Mouse (Mus musculus) CH12.LX (cell line): ENCODE measurements around the gene Mthfd2l. TPM values are rescaled to one million over a fixed set of nuclear protein-coding genes. Genes with fewer than 3 reads are reported as not detected.
A peak's percentile ranks its signal among the peaks of the same experiment; 100 is the strongest.

Experiments used
- DNase-seq: peaks from one replicate; pipeline ENCODE4 v3.0.0-alpha.2; 2013; ENCODE audit errors: extremely low read depth
- H3K27ac ChIP-seq: 2 replicates; pipeline ENCODE4 v1.5.1; 2012; ENCODE audit warnings: low read depth, mild to moderate bottlenecking, control low read depth, moderate library complexity; ENCODE audit not compliant: insufficient read depth
- H3K27me3 ChIP-seq: replicated peaks from 2 replicates; pipeline ENCODE3; 2012; ENCODE audit warnings: inconsistent platforms
- H3K36me3 ChIP-seq, 2 experiments: replicated peaks in 1 of 2; 2 replicates each; pipeline versions ENCODE3 to v1.6.1; 2012; ENCODE audit warnings: inconsistent platforms in 1 of 2, low read length in 1 of 2, mild to moderate bottlenecking in 1 of 2, mixed read lengths in 1 of 2, moderate library complexity in 1 of 2; ENCODE audit not compliant: control insufficient read depth in 1 of 2, insufficient read depth in 1 of 2
- H3K4me1 ChIP-seq, 2 experiments: 2 replicates each; pipeline ENCODE4 v1.6.1; 2012; ENCODE audit warnings: inconsistent platforms in 1 of 2, moderate library complexity in 1 of 2; ENCODE audit not compliant: insufficient read depth in 2 of 2, control insufficient read depth in 1 of 2
- H3K4me2 ChIP-seq: 2 replicates; pipeline ENCODE4 v1.6.1; 2012; ENCODE audit warnings: low read depth, mild to moderate bottlenecking, control low read depth; ENCODE audit not compliant: poor library complexity, insufficient read depth, severe bottlenecking
- H3K4me3 ChIP-seq, 3 experiments: fragments of 150-350 bp in 1 of 3; sonication (generic) in 1 of 3; replicated peaks in 1 of 3; 2 replicates each; pipeline versions ENCODE3 to v1.5.1; 2011 to 2012; ENCODE audit warnings: low read depth in 2 of 3, low read length in 2 of 3, mild to moderate bottlenecking in 2 of 3, moderate library complexity in 2 of 3, control low read depth in 1 of 3, improper control_type of control experiment in 1 of 3, inconsistent platforms in 1 of 3, mixed read lengths in 1 of 3; ENCODE audit not compliant: poor library complexity in 1 of 3
- H3K79me2 ChIP-seq: replicated peaks from 2 replicates; pipeline ENCODE4 v1.6.1; 2012; ENCODE audit warnings: mild to moderate bottlenecking, moderate library complexity; ENCODE audit not compliant: control insufficient read depth, poor library complexity, insufficient read depth, severe bottlenecking; ENCODE audit errors: extremely low read depth
- H3K9ac ChIP-seq: 2 replicates; pipeline ENCODE4 v1.6.1; 2012; ENCODE audit warnings: low read depth, mild to moderate bottlenecking, control low read depth, moderate library complexity; ENCODE audit not compliant: insufficient read depth
- H3K9me3 ChIP-seq: replicated peaks from 2 replicates; pipeline ENCODE3; 2012; ENCODE audit warnings: low read length, inconsistent platforms, mixed read lengths
- CTCF ChIP-seq, 2 experiments: IDR thresholded peaks in 1 of 2; conservative IDR thresholded peaks in 1 of 2; 2 replicates each; pipeline ENCODE4 v1.5.1; 2011 to 2012; ENCODE audit warnings: low read depth in 2 of 2, low read length in 2 of 2, improper control_type of control experiment in 1 of 2, inconsistent platforms in 1 of 2, mild to moderate bottlenecking in 1 of 2, moderate library complexity in 1 of 2
- EP300 ChIP-seq: IDR thresholded peaks from 2 replicates; pipeline ENCODE4 v1.6.1; 2011; ENCODE audit warnings: low read length, improper control_type of control experiment
- ETS1 ChIP-seq: conservative IDR thresholded peaks from 2 replicates; pipeline ENCODE4 v1.6.1; 2012; ENCODE audit warnings: low read depth, mild to moderate bottlenecking, inconsistent platforms, low read length, improper control_type of control experiment, moderate library complexity
- MAFK ChIP-seq: IDR thresholded peaks from 2 replicates; pipeline ENCODE4 v1.6.1; 2011; ENCODE audit warnings: low read length, improper control_type of control experiment; ENCODE audit not compliant: insufficient replicate concordance
- MAX ChIP-seq: IDR thresholded peaks from 2 replicates; pipeline ENCODE4 v1.6.1; 2011; ENCODE audit warnings: low read length, improper control_type of control experiment
- MEF2A ChIP-seq: IDR thresholded peaks from 2 replicates; pipeline ENCODE4 v1.6.1; 2014; ENCODE audit warnings: low read depth, mild to moderate bottlenecking, inconsistent platforms, low read length, improper control_type of control experiment, borderline replicate concordance
- NELFE ChIP-seq: IDR thresholded peaks from 2 replicates; pipeline ENCODE4 v1.6.1; 2011; ENCODE audit warnings: low read depth, low read length, improper control_type of control experiment
- POLR2A ChIP-seq: IDR thresholded peaks from 2 replicates; pipeline ENCODE4 v1.6.1; 2011; ENCODE audit warnings: low read depth, mild to moderate bottlenecking, improper control_type of control experiment, low read length
- POLR2AphosphoS2 ChIP-seq: IDR thresholded peaks from 2 replicates; pipeline ENCODE4 v1.6.1; 2011; ENCODE audit warnings: low read depth, low read length, improper control_type of control experiment
- RAD21 ChIP-seq: IDR thresholded peaks from 2 replicates; pipeline ENCODE4 v1.6.1; 2011; ENCODE audit warnings: low read depth, mild to moderate bottlenecking, low read length, improper control_type of control experiment, moderate library complexity
- RCOR1 ChIP-seq: conservative IDR thresholded peaks from 2 replicates; pipeline ENCODE4 v1.6.1; 2012; ENCODE audit warnings: low read depth, mild to moderate bottlenecking, inconsistent platforms, low read length, improper control_type of control experiment
- SMC3 ChIP-seq: IDR thresholded peaks from 2 replicates; pipeline ENCODE4 v1.6.1; 2011; ENCODE audit warnings: low read depth, low read length, improper control_type of control experiment
- TBP ChIP-seq: conservative IDR thresholded peaks from 2 replicates; pipeline ENCODE4 v1.6.1; 2011; ENCODE audit warnings: low read depth, low read length, improper control_type of control experiment
- TCF12 ChIP-seq: IDR thresholded peaks from 2 replicates; pipeline ENCODE4 v1.6.1; 2014; ENCODE audit warnings: low read depth, mild to moderate bottlenecking, inconsistent platforms, low read length, improper control_type of control experiment
- UBTF ChIP-seq: IDR thresholded peaks from 2 replicates; pipeline ENCODE4 v1.6.1; 2012; ENCODE audit warnings: low read depth, mild to moderate bottlenecking, inconsistent platforms, low read length, improper control_type of control experiment, moderate library complexity
- USF2 ChIP-seq: conservative IDR thresholded peaks from 2 replicates; pipeline ENCODE4 v1.6.1; 2011; ENCODE audit warnings: low read depth, low read length, improper control_type of control experiment
- ZC3H11A ChIP-seq: IDR thresholded peaks from 2 replicates; pipeline ENCODE4 v1.6.1; 2012; ENCODE audit warnings: low read depth, mild to moderate bottlenecking, inconsistent platforms, low read length, improper control_type of control experiment
- ZMIZ1 ChIP-seq: IDR thresholded peaks from 2 replicates; pipeline ENCODE4 v1.6.1; 2012; ENCODE audit warnings: low read depth, mild to moderate bottlenecking, inconsistent platforms, low read length, improper control_type of control experiment
- ZNF384 ChIP-seq: IDR thresholded peaks from 2 replicates; pipeline ENCODE4 v1.6.1; 2012; ENCODE audit warnings: low read depth, low read length, improper control_type of control experiment, inconsistent platforms
- dilution Hi-C: fragments of 300-500 bp; cut with MboI; formaldehyde crosslinking; loops from 2 replicates; pipeline ENCODE4 v1.14.3; 2020; ENCODE audit warnings: low sequenced_read_pairs; ENCODE audit not compliant: extremely low pct_unique_long_range_greater_than_20kb, extremely low pct_ligation_motif_present
- in situ Hi-C: fragments of 300-500 bp; cut with MboI; formaldehyde crosslinking; loops from 3 replicates; pipeline ENCODE4 v1.14.3; 2019; ENCODE audit warnings: low sequenced_read_pairs, low pct_ligation_motif_present, low pct_unique_long_range_greater_than_20kb, mixed read lengths
- polyA plus RNA-seq: library from polyadenylated mRNA; unstranded; fragments of >175 nt; gene quantifications from 2 replicates; pipeline ENCODE4 v1.2.1, GENCODE M21; 2012; ENCODE audit warnings: low read depth; ENCODE audit not compliant: insufficient read length
- total RNA-seq, 2 experiments: library from RNA; depleted of rRNA; stranded (reverse); fragments of 300-350 nt in 1 of 2; fragments of >200 nt in 1 of 2; gene quantifications; 2 replicates each; pipeline ENCODE4 v1.2.3; 2012 to 2014

Gene Mthfd2l
- total and polyA plus RNA-seq, 3 experiments: 1.2 to 5.5 (median 3.7) TPM

DNA sequence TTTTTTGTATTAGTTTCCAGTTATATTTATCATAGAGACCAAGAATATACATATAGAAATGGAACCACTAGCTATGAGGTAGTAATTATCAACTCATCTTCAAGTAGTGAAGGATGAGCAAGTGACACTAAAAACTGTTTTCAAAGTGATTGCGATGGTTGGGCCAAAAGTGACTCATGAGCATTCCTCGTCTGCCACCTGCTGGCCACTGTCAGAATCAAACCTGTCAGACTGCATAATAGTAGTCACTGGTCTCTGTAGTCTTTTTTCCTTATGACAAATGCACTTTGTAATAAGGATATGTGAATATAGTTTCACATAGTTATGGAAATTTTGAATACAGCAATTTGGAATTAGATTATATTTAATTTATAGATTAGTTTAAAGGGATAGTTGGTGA is 21.9 kb upstream of the Mthfd2l start:
- Histone ChIP-seq H3K9ac (no peak overlapping the region), H3K27me3 (no peaks in the 10 kb centered on the region), H3K4me1 (peaks cover 0 to 3% of the 10 kb centered on the region in 2 experiments; a peak in 2 of 4 replicates), H3K9me3 (no peaks in the 10 kb centered on the region), H3K36me3 (no peaks in the 10 kb centered on the region), H3K27ac (no peak overlapping the region), H3K4me3 (no peak overlapping the region)
- DNase-seq: peak; percentile 80
- dilution Hi-C loops: no loop called here
- in situ Hi-C loops: loop anchor here (10.0 kb wide), 1 partner anchor 254 kb away; no protein-coding TSS in a partner anchor
- TF ChIP-seq RAD21 (peak; percentile 91), CTCF (conservative IDR thresholded peaks at IDR 0.05 in 1 of 2, IDR thresholded peaks at IDR 0.05 in 1 of 2; ENCODE audit: low read depth in 2 of 2, low read length in 2 of 2) (peak; percentile 60 to 90), ZC3H11A (peak; percentile 41), NELFE (no peak), SMC3 (peak; percentile 82)
- TF ChIP-seq, all 38 proteins: peak for 4
- Histone ChIP-seq H3K4me2 (no peak overlapping the region), H3K79me2 (no peaks in the 10 kb centered on the region)

DNA sequence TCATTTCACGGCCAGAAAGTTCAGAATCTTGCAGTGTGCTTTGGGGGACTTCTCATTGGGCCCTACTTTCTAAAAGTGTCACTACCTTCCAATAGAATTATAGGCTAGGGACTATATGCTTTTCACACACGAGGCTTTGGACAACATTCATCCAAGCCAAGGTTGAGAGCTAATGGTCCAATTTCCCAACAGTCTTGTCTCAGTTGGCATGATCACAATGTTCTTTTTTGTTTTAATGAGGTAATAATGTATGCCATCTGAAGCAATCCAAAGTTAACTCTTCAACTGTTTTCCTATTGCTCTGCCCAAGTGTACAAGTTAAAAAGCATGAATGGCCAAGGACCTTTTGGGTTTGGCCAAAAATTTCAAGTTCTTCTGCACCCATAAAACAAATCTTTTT is 11.4 kb upstream of the Mthfd2l start:
- in situ Hi-C loops: no loop called here
- no peaks in the 10 kb centered on the region for H3K27me3 ChIP-seq
- no peak overlapping the region for H3K27ac ChIP-seq
- no peak overlapping the region for H3K9ac ChIP-seq
- H3K4me1 ChIP-seq: no peaks in the 10 kb centered on the region
- no peaks in the 10 kb centered on the region for H3K79me2 ChIP-seq
- no peaks in the 10 kb centered on the region for H3K36me3 ChIP-seq
- TF ChIP-seq MEF2A (no peak), MAFK (no peak), ZMIZ1 (no peak), RCOR1 (no peak), EP300 (no peak), UBTF (no peak), POLR2A (no peak), TBP (no peak), MAX (no peak), TCF12 (no peak), CTCF (conservative IDR thresholded peaks at IDR 0.05 in 1 of 2, IDR thresholded peaks at IDR 0.05 in 1 of 2; ENCODE audit: low read depth in 2 of 2, low read length in 2 of 2) (no peak), USF2 (no peak), SMC3 (no peak), POLR2AphosphoS2 (no peak), ETS1 (no peak), ZNF384 (no peak)
- H3K4me2 ChIP-seq: no peak overlapping the region
- H3K9me3 ChIP-seq: no peaks in the 10 kb centered on the region
- no peak for DNase-seq
- dilution Hi-C loops: no loop called here
- no peak overlapping the region for H3K4me3 ChIP-seq
